Mouse (Mus musculus) forebrain, embryonic 16.5 days (tissue): ENCODE data around the gene Parvg. TPM values are rescaled to one million over a fixed set of nuclear protein-coding genes. Genes with fewer than 3 reads are reported as not detected.

Experiments
- ATAC-seq: fragments of 200-750 bp; cut with Nextera tagmentation; 2 replicates; pipeline ENCODE4 v1.8.0; 2017; ENCODE audit warnings: mild to moderate bottlenecking, moderate library complexity
- H3K27ac ChIP-seq: fragments of 300-500 bp; sonication (generic); 2 replicates; pipeline ENCODE4 v1.5.1; 2014; ENCODE audit warnings: low read length, control low read depth
- H3K27me3 ChIP-seq: fragments of 300-500 bp; sonication (generic); replicated peaks from 2 replicates; pipeline ENCODE4 v1.6.1; 2014; ENCODE audit warnings: low read length; ENCODE audit not compliant: control insufficient read depth, insufficient read depth
- H3K36me3 ChIP-seq: fragments of 300-500 bp; sonication (generic); 2 replicates; pipeline ENCODE4 v1.6.1; 2014; ENCODE audit not compliant: control insufficient read depth, insufficient read depth
- H3K4me1 ChIP-seq: fragments of 300-500 bp; sonication (generic); replicated peaks from 2 replicates; pipeline ENCODE4 v1.6.1; 2014; ENCODE audit warnings: low read length; ENCODE audit not compliant: control insufficient read depth, insufficient read depth
- H3K4me2 ChIP-seq: fragments of 300-500 bp; sonication (generic); 2 replicates; pipeline ENCODE4 v1.6.1; 2014; ENCODE audit warnings: mild to moderate bottlenecking, low read length, control low read depth
- H3K4me3 ChIP-seq: fragments of 300-500 bp; sonication (generic); replicated peaks from 2 replicates; pipeline ENCODE4 v1.5.1; 2014; ENCODE audit warnings: mild to moderate bottlenecking, low read length, control low read depth
- H3K9ac ChIP-seq: fragments of 300-500 bp; sonication (generic); replicated peaks from 2 replicates; pipeline ENCODE4 v1.6.1; 2014; ENCODE audit warnings: low read depth, low read length, control low read depth
- H3K9me3 ChIP-seq: fragments of 300-500 bp; sonication (generic); 2 replicates; pipeline ENCODE4 v1.6.1; 2016; ENCODE audit warnings: low read length; ENCODE audit not compliant: control insufficient read depth
- whole genome bisulfite sequencing: fragments of 180-500 bp; shearing (Covaris S2); extraction: QIAGEN DNeasy Blood & Tissue Kit; methylation state at CpG from one replicate; pipeline ENCODE4 v1.1.7; 2014; 5-methylcytosine and 5-hydroxymethylcytosine counted together
- polyA plus RNA-seq: library from polyadenylated mRNA; unstranded; fragments of >200 nt; fragmentation: Nextera tagmentation; extraction: Ambion mirVana; gene quantifications from 2 replicates; pipeline ENCODE4 v1.2.1, GENCODE M21; 2015

Parvg gene
- polyA plus RNA-seq, 1 experiment from 2014 or later, result 0.84 TPM

DNA sequence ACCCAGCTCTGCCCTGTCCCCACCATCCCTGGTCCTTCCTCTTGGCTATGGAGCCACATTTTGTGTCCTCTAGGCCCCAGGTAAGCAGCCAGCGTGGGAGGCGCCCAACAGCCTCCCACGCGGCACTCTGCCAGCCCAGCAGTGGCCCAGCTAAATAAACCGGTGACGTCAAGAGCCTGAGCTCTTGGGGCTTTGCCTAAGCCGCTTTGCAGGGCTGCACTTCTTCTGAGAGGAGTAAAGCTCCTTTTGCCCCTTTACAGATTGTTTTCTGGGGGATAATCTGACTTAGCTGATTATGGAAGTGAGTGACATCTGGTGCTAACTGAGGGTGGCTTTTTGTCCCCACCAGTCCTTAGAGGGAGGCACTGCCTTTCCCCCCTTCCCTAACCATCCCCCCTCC is 22.8 kb upstream of the Parvg start:
- H3K4me1 ChIP-seq, result peaks cover 68% of the 10 kb centered on the region

DNA sequence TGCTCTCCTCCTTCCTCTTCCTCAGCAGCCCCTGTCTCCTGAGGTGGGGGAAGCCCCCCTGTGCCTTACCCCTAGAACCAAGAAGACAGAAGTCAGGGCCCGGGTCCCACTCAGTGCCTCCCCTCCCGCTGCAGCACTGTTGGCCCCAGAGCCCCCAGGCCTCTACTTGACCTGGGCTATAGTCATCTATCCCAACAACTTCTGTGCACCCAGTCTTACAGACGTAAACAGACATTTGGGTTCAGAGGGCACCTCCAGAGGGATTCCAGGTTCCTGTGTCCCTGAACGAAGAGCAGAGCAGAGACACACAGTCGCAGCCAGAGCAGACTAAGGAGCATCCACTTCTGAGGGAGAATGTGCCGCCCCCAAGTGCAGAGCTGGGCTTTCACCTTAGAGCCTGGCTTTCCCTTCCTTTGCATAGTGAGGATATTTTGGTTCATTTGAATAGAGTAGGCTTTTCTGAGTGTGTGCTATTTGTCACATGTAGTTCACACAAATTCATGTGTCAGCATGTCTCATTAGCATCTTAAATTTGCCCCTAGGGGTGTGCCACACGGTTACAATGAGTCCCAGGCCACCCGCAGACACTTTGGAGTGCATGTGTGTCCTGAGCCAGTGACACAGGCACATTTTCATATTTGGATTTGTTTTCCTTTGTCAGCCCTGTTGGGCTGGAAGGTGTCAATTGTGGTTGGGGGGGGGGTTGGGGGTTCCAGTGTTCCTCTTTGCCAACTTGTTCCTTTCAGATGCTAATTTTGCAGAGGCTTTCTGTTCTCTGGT is 22.0 kb upstream of the Parvg start:
- ATAC-seq, result peak; percentile 59
- no peak overlapping the region for H3K9ac ChIP-seq
- 7% methylated on average over 8 of the region's 8 CpGs for WGBS
- H3K27ac ChIP-seq, result peak overlapping the region; percentile 60
- no peaks in the 10 kb centered on the region for H3K27me3 ChIP-seq
- no peak overlapping the region for H3K4me3 ChIP-seq
- H3K4me2 ChIP-seq, result no peak overlapping the region
- H3K4me1 ChIP-seq, result peaks cover 68% of the 10 kb centered on the region
- H3K9me3 ChIP-seq, result no peaks in the 10 kb centered on the region
- no peaks in the 10 kb centered on the region for H3K36me3 ChIP-seq

More for the DNA sequence above, 22.8 kb upstream of the Parvg start:
- Histone ChIP-seq H3K4me3 (no peak overlapping the region), H3K4me2 (no peak overlapping the region), H3K36me3 (no peaks in the 10 kb centered on the region), H3K27me3 (no peaks in the 10 kb centered on the region), H3K27ac (peak overlapping the region; percentile 60; the same call in 1 of the 2 replicates), H3K9me3 (no peaks in the 10 kb centered on the region), H3K9ac (no peak overlapping the region)
- WGBS, result 8% methylated on average over 7 of the region's 7 CpGs
- no peak for ATAC-seq

DNA sequence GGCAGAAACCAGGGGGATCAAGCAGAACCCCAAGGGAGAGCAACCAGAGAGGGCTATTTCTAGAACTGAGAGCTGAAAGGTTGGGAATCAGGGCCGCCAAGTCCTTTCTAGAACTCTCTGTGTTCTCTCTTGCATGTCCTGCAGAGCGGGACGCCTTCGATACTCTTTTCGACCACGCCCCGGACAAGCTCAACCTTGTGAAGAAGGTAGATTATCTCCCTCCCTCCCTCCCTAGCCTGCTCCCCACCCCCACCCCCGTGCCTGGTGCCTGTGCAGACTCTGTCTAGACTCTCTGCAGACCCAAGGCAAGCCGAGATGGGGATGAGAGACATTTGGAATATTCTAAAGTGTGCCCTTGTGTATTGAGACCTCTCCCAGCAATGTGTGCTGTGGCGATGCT is 20.6 kb upstream of the Parvg start:
- Histone ChIP-seq H3K4me3 (no peak overlapping the region), H3K9ac (no peak overlapping the region), H3K27ac (no peak overlapping the region), H3K27me3 (no peaks in the 10 kb centered on the region), H3K4me1 (peaks cover 68% of the 10 kb centered on the region), H3K9me3 (no peaks in the 10 kb centered on the region), H3K4me2 (no peak overlapping the region), H3K36me3 (no peaks in the 10 kb centered on the region)
- ATAC-seq, result no peak
- 68% methylated on average over 10 of the region's 10 CpGs for WGBS

GRCm38 (mm10) chr15:84305333-84305732 is 18.5 kb upstream of the Parvg start:
- WGBS, result 30% methylated on average over 10 of the region's 10 CpGs
- peaks cover 53% of the 10 kb centered on the region for H3K4me1 ChIP-seq
- no peak overlapping the region; the same call in 1 of the 2 replicates for H3K27ac ChIP-seq
- H3K4me2 ChIP-seq, result no peak overlapping the region
- no peak overlapping the region for H3K4me3 ChIP-seq
- H3K27me3 ChIP-seq, result no peaks in the 10 kb centered on the region
- peak; percentile 27; the same call in 1 of the 2 replicates for ATAC-seq
- no peaks in the 10 kb centered on the region for H3K9me3 ChIP-seq
- H3K36me3 ChIP-seq, result no peaks in the 10 kb centered on the region
- H3K9ac ChIP-seq, result no peak overlapping the region

- Histone ChIP-seq H3K9me3 (no peaks in the 10 kb centered on the region), H3K4me3 (no peak overlapping the region), H3K4me1 (peaks cover 33% of the 10 kb centered on the region), H3K27me3 (no peaks in the 10 kb centered on the region), H3K27ac (peak overlapping the region; percentile 25; the same call in 1 of the 2 replicates), H3K9ac (no peak overlapping the region), H3K36me3 (no peaks in the 10 kb centered on the region), H3K4me2 (no peak overlapping the region)
- WGBS, result 32% methylated on average over 11 of the region's 11 CpGs
- peak; percentile 85 for ATAC-seq
Observed at GRCm38 (mm10) chr15:84310271-84310670, 13.6 kb upstream of the Parvg start.

GRCm38 (mm10) chr15:84311295-84312085 is 12.3 kb upstream of the Parvg start:
- Histone ChIP-seq H3K4me1 (peaks cover 32% of the 10 kb centered on the region), H3K4me3 (no peak overlapping the region), H3K27ac (no peak overlapping the region), H3K9me3 (no peaks in the 10 kb centered on the region), H3K9ac (no peak overlapping the region), H3K36me3 (no peaks in the 10 kb centered on the region), H3K27me3 (no peaks in the 10 kb centered on the region), H3K4me2 (no peak overlapping the region)
- WGBS, result 74% methylated on average over 9 of the region's 9 CpGs
- no peak for ATAC-seq

- no peaks in the 10 kb centered on the region; the same call in 1 of the 2 replicates for H3K9me3 ChIP-seq
- no peak overlapping the region for H3K9ac ChIP-seq
- H3K4me2 ChIP-seq, result no peak overlapping the region
- peaks cover 32% of the 10 kb centered on the region for H3K4me1 ChIP-seq
- no peak overlapping the region for H3K27ac ChIP-seq
- WGBS, result 61% methylated on average over 9 of the region's 10 CpGs
- no peaks in the 10 kb centered on the region for H3K27me3 ChIP-seq
- H3K36me3 ChIP-seq, result no peaks in the 10 kb centered on the region
- no peak overlapping the region for H3K4me3 ChIP-seq
- ATAC-seq, result no peak
Observed at GRCm38 (mm10) chr15:84312878-84313565, 10.8 kb upstream of the Parvg start.

GRCm38 (mm10) chr15:84313566-84313878 is 10.3 kb upstream of the Parvg start:
- H3K4me1 ChIP-seq, result peaks cover 32% of the 10 kb centered on the region
- no peak overlapping the region for H3K4me3 ChIP-seq
- H3K27me3 ChIP-seq, result no peaks in the 10 kb centered on the region
- no peaks in the 10 kb centered on the region for H3K36me3 ChIP-seq
- no peaks in the 10 kb centered on the region; the same call in 1 of the 2 replicates for H3K9me3 ChIP-seq
- no peak overlapping the region for H3K27ac ChIP-seq
- no peak overlapping the region for H3K4me2 ChIP-seq
- H3K9ac ChIP-seq, result no peak overlapping the region
- no peak for ATAC-seq
- 32% methylated on average over 9 of the region's 9 CpGs for WGBS
